Mouse (Mus musculus): Measurements from ENCODE around the gene Kdm2a. TPM values are rescaled to one million over a fixed set of nuclear protein-coding genes. Genes with fewer than 3 reads are reported as not detected.

The Kdm2a gene
- polyA plus RNA-seq, 1 experiment from 2014 or later: 57.4 TPM

Other genes with a start within 250 kb of the Kdm2a start
- gene Coro1b, start 249.7 kb downstream of the Kdm2a start, polyA plus RNA-seq (2015; fragmentation: Nextera tagmentation; extraction: Ambion mirVana): 165 and 174 TPM in 2 replicates
- gene Ptprcap, start 244.7 kb downstream of the Kdm2a start, polyA plus RNA-seq (2015; fragmentation: Nextera tagmentation; extraction: Ambion mirVana): 0.42 and 1.2 TPM in 2 replicates
- gene Rps6kb2, start 234.9 kb downstream of the Kdm2a start, polyA plus RNA-seq (2015; fragmentation: Nextera tagmentation; extraction: Ambion mirVana): 51.5 and 58.5 TPM in 2 replicates
- 2.9 and 3.1 TPM in 2 replicates for gene Carns1, start 222.8 kb downstream of the Kdm2a start, polyA plus RNA-seq (2015; fragmentation: Nextera tagmentation; extraction: Ambion mirVana)
- gene Tbc1d10c, start 207.0 kb downstream of the Kdm2a start, polyA plus RNA-seq (2015; fragmentation: Nextera tagmentation; extraction: Ambion mirVana): 2.4 and 3.0 TPM in 2 replicates
- 953 and 971 TPM in 2 replicates for gene Ppp1ca, start 206.2 kb downstream of the Kdm2a start, polyA plus RNA-seq (2015; fragmentation: Nextera tagmentation; extraction: Ambion mirVana)
- 37.2 and 38.2 TPM in 2 replicates for gene Rad9a, start 196.6 kb downstream of the Kdm2a start, polyA plus RNA-seq (2015; fragmentation: Nextera tagmentation; extraction: Ambion mirVana)
- gene Clcf1, start 184.0 kb downstream of the Kdm2a start, polyA plus RNA-seq (2015; fragmentation: Nextera tagmentation; extraction: Ambion mirVana): 5.1 and 6.8 TPM in 2 replicates
- not detected in 2 replicates for gene AC109138.7, start 183.9 kb downstream of the Kdm2a start, polyA plus RNA-seq (2015; fragmentation: Nextera tagmentation; extraction: Ambion mirVana)
- gene Pold4, start 166.4 kb downstream of the Kdm2a start, polyA plus RNA-seq (2015; fragmentation: Nextera tagmentation; extraction: Ambion mirVana): 23.2 and 27.4 TPM in 2 replicates
- 15.1 and 15.9 TPM in 2 replicates for gene Ssh3, start 129.1 kb downstream of the Kdm2a start, polyA plus RNA-seq (2015; fragmentation: Nextera tagmentation; extraction: Ambion mirVana)
- 8.3 and 8.5 TPM in 2 replicates for gene Ankrd13d, start 115.1 kb downstream of the Kdm2a start, polyA plus RNA-seq (2015; fragmentation: Nextera tagmentation; extraction: Ambion mirVana)
- 15.7 and 17.9 TPM in 2 replicates for gene Grk2, start 92.1 kb downstream of the Kdm2a start, polyA plus RNA-seq (2015; fragmentation: Nextera tagmentation; extraction: Ambion mirVana)
- gene Rhod, start 41.1 kb upstream of the Kdm2a start, polyA plus RNA-seq (2015; fragmentation: Nextera tagmentation; extraction: Ambion mirVana): 41.1 and 43.0 TPM in 2 replicates
- 2.7 and 2.9 TPM in 2 replicates for gene Syt12, start 79.2 kb upstream of the Kdm2a start, polyA plus RNA-seq (2015; fragmentation: Nextera tagmentation; extraction: Ambion mirVana)
- 0.28 TPM in 1 of 2 replicates, not detected in the other for gene 2010003K11Rik, start 100.3 kb upstream of the Kdm2a start, polyA plus RNA-seq (2015; fragmentation: Nextera tagmentation; extraction: Ambion mirVana)
- 30.4 and 35.2 TPM in 2 replicates for gene Pcx, start 112.2 kb upstream of the Kdm2a start, polyA plus RNA-seq (2015; fragmentation: Nextera tagmentation; extraction: Ambion mirVana)
- gene Lrfn4, start 217.4 kb upstream of the Kdm2a start, polyA plus RNA-seq (2015; fragmentation: Nextera tagmentation; extraction: Ambion mirVana): 6.6 and 7.7 TPM in 2 replicates
- gene Rce1, start 227.4 kb upstream of the Kdm2a start, polyA plus RNA-seq (2015; fragmentation: Nextera tagmentation; extraction: Ambion mirVana): 79.8 and 80.5 TPM in 2 replicates

All from kidney, embryonic 15.5 days (tissue).